Mouse (Mus musculus): ENCODE results near the gene Vmn1r155. TPM values are rescaled to one million over a fixed set of nuclear protein-coding genes. Genes with fewer than 3 reads are reported as not detected.
"Not testable (repeated sequence)": the region's sequence is repeated elsewhere in the genome, so short reads cannot be mapped to it uniquely, and the experiment has no call there.

Vmn1r155 gene
- not detected in 2 replicates for polyA plus RNA-seq (2014; fragmentation: Nextera tagmentation; extraction: Ambion mirVana)

- H3K27me3 ChIP-seq (ENCODE audit: control insufficient read depth, insufficient read depth, low read length); H3K4me1 ChIP-seq (ENCODE audit: control insufficient read depth, insufficient read depth, low read length): not testable (repeated sequence)
- no CpG with 5 or more reads among the region's 3 CpGs for WGBS
These were observed at the start of gene Vmn1r155 for GRCm38 (mm10) chr7:22657718-22658117. Gene Vmn1r155, plus strand, starts transcription at chr7:22658018.

DNA sequence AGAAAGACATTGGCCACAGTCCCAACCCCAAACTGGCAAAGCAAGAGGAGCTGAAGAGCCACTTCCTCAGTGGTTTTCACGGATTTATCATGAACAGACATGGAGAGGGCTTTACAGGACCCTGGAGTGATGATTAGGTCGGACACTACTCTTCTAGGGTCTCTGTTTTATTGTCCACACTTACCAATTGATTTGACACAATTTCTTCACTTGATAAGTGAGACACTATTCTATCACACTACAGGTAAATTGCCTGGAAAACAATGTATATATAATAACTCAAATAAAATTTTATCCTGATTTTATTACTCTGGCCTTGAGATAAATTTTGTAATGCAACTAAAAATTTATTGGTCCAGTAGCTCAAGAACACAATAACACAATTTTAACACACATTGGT is 34.4 kb downstream of the Vmn1r155 start, which contains the start of gene Gm8693:
Gm8693 (minus strand) TSS at position 101 of the 400 bp plus-strand sequence.
- not testable (repeated sequence) for H3K4me2 ChIP-seq; ATAC-seq (ENCODE audit: low FRiP score); H3K27me3 ChIP-seq (ENCODE audit: control insufficient read depth, insufficient read depth, low read length); H3K4me3 ChIP-seq (ENCODE audit: low read depth, low read length); H3K36me3 ChIP-seq (ENCODE audit: control insufficient read depth, insufficient read depth, low read length); H3K9me3 ChIP-seq (ENCODE audit: control insufficient read depth, low read length); H3K4me1 ChIP-seq (ENCODE audit: control insufficient read depth, insufficient read depth, low read length); H3K27ac ChIP-seq (ENCODE audit: low read depth, low read length); DNase-seq (ENCODE audit: low spot score, missing footprints); H3K9ac ChIP-seq (ENCODE audit: low read length)
- no CpG with 5 or more reads among the region's 2 CpGs for WGBS

More at GRCm38 (mm10) chr7:22657718-22658117, at the start of gene Vmn1r155:
- not testable (repeated sequence) for H3K27ac ChIP-seq (ENCODE audit: low read depth, low read length); H3K9me3 ChIP-seq (ENCODE audit: control insufficient read depth, low read length); H3K4me3 ChIP-seq (ENCODE audit: low read depth, low read length); H3K9ac ChIP-seq (ENCODE audit: low read length); ATAC-seq (ENCODE audit: low FRiP score); H3K36me3 ChIP-seq (ENCODE audit: control insufficient read depth, insufficient read depth, low read length); H3K4me2 ChIP-seq; DNase-seq (ENCODE audit: low spot score, missing footprints)

Other genes starting within 250 kb of the Vmn1r155 start
- not detected in 2 replicates for gene Vmn1r148, start 244.4 kb upstream of the Vmn1r155 start, polyA plus RNA-seq (2014; fragmentation: Nextera tagmentation; extraction: Ambion mirVana)
- gene Vmn1r149, start 219.8 kb upstream of the Vmn1r155 start, polyA plus RNA-seq (2014; fragmentation: Nextera tagmentation; extraction: Ambion mirVana) = not detected in 2 replicates
- gene Gm10665, start 193.9 kb upstream of the Vmn1r155 start, polyA plus RNA-seq (2014; fragmentation: Nextera tagmentation; extraction: Ambion mirVana) = not detected in 2 replicates
- not detected in 2 replicates for gene Vmn1r151, start 158.3 kb upstream of the Vmn1r155 start, polyA plus RNA-seq (2014; fragmentation: Nextera tagmentation; extraction: Ambion mirVana)
- not detected in 2 replicates for gene Vmn1r152, start 135.1 kb upstream of the Vmn1r155 start, polyA plus RNA-seq (2014; fragmentation: Nextera tagmentation; extraction: Ambion mirVana)
- not detected in 2 replicates for gene Gm8677, start 123.1 kb upstream of the Vmn1r155 start, polyA plus RNA-seq (2014; fragmentation: Nextera tagmentation; extraction: Ambion mirVana)
- gene Gm4201, start 92.7 kb upstream of the Vmn1r155 start, polyA plus RNA-seq (2014; fragmentation: Nextera tagmentation; extraction: Ambion mirVana) = not detected in 2 replicates
- gene Gm4565, start 69.9 kb upstream of the Vmn1r155 start, polyA plus RNA-seq (2014; fragmentation: Nextera tagmentation; extraction: Ambion mirVana) = not detected in 2 replicates
- not detected in 2 replicates for gene Gm8693, start 34.3 kb downstream of the Vmn1r155 start, polyA plus RNA-seq (2014; fragmentation: Nextera tagmentation; extraction: Ambion mirVana)
- gene Gm4567, start 61.7 kb downstream of the Vmn1r155 start, polyA plus RNA-seq (2014; fragmentation: Nextera tagmentation; extraction: Ambion mirVana) = not detected in 2 replicates
- not detected in 2 replicates for gene Vmn1r157, start 103.7 kb downstream of the Vmn1r155 start, polyA plus RNA-seq (2014; fragmentation: Nextera tagmentation; extraction: Ambion mirVana)
- not detected in 2 replicates for gene Vmn1r158, start 132.8 kb downstream of the Vmn1r155 start, polyA plus RNA-seq (2014; fragmentation: Nextera tagmentation; extraction: Ambion mirVana)
- not detected in 2 replicates for gene Vmn1r159, start 185.6 kb downstream of the Vmn1r155 start, polyA plus RNA-seq (2014; fragmentation: Nextera tagmentation; extraction: Ambion mirVana)
- gene Vmn1r160, start 213.2 kb downstream of the Vmn1r155 start, polyA plus RNA-seq (2014; fragmentation: Nextera tagmentation; extraction: Ambion mirVana) = not detected in 2 replicates